Mouse (Mus musculus): ENCODE results near the gene Atf7.
"Not testable (repeated sequence)": the region's sequence is repeated elsewhere in the genome, so short reads cannot be mapped to it uniquely, and the experiment has no call there.

Atf7 gene

GRCm38 (mm10) chr15:102620765-102621164, 4.5 kb downstream of the Atf7 start:
- DNase-seq (ENCODE audit: low read depth, low spot score): peak; percentile 50

GRCm38 (mm10) chr15:102619486-102619885, 5.8 kb downstream of the Atf7 start:
- DNase-seq (ENCODE audit: low read depth, low spot score): no peak

GRCm38 (mm10) chr15:102617654-102618053, 7.6 kb downstream of the Atf7 start:
- no peak for DNase-seq (ENCODE audit: low read depth, low spot score)

- no peak for DNase-seq (ENCODE audit: low read depth, low spot score)
Measured at GRCm38 (mm10) chr15:102616174-102616573, 9.1 kb downstream of the Atf7 start.

GRCm38 (mm10) chr15:102614224-102614623, 11.0 kb downstream of the Atf7 start:
- DNase-seq (ENCODE audit: low read depth, low spot score): no peak

GRCm38 (mm10) chr15:102612966-102613365, 12.3 kb downstream of the Atf7 start:
- DNase-seq (ENCODE audit: low read depth, low spot score): no peak

GRCm38 (mm10) chr15:102608586-102608985, 16.7 kb downstream of the Atf7 start:
- DNase-seq (ENCODE audit: low read depth, low spot score): not testable (repeated sequence)

GRCm38 (mm10) chr15:102593996-102594656, 31.1 kb downstream of the Atf7 start:
- DNase-seq (ENCODE audit: low read depth, low spot score): peak; percentile 22

- DNase-seq (ENCODE audit: low read depth, low spot score): peak; percentile 26
Measured at GRCm38 (mm10) chr15:102592674-102593073, 32.6 kb downstream of the Atf7 start.

- peak; percentile 33 for DNase-seq (ENCODE audit: low read depth, low spot score)
Measured at GRCm38 (mm10) chr15:102590567-102590966, 34.7 kb downstream of the Atf7 start.

GRCm38 (mm10) chr15:102589826-102590225, 35.4 kb downstream of the Atf7 start:
- DNase-seq (ENCODE audit: low read depth, low spot score): no peak

GRCm38 (mm10) chr15:102585501-102585900, 39.8 kb downstream of the Atf7 start:
- no peak for DNase-seq (ENCODE audit: low read depth, low spot score)

GRCm38 (mm10) chr15:102583708-102584383, 41.4 kb downstream of the Atf7 start:
- DNase-seq (ENCODE audit: low read depth, low spot score): peak; percentile 87

- no peak for DNase-seq (ENCODE audit: low read depth, low spot score)
Measured at GRCm38 (mm10) chr15:102581205-102581604, 44.1 kb downstream of the Atf7 start.

- no peak for DNase-seq (ENCODE audit: low read depth, low spot score)
Measured at GRCm38 (mm10) chr15:102578351-102578750, 46.9 kb downstream of the Atf7 start.

- peak; percentile 73 for DNase-seq (ENCODE audit: low read depth, low spot score)
Measured at GRCm38 (mm10) chr15:102576972-102577371, 48.3 kb downstream of the Atf7 start.

- DNase-seq (ENCODE audit: low read depth, low spot score): peak; percentile 53
Measured at GRCm38 (mm10) chr15:102572081-102572480, 53.2 kb downstream of the Atf7 start.

- DNase-seq (ENCODE audit: low read depth, low spot score): no peak
Measured at GRCm38 (mm10) chr15:102567849-102568248, 57.4 kb downstream of the Atf7 start.

GRCm38 (mm10) chr15:102563681-102564080, 61.6 kb downstream of the Atf7 start:
- DNase-seq (ENCODE audit: low read depth, low spot score): peak; percentile 70

GRCm38 (mm10) chr15:102563061-102563460, 62.2 kb downstream of the Atf7 start:
- DNase-seq (ENCODE audit: low read depth, low spot score): no peak

GRCm38 (mm10) chr15:102562491-102562890, 62.8 kb downstream of the Atf7 start:
- no peak for DNase-seq (ENCODE audit: low read depth, low spot score)

- peak; percentile 59 for DNase-seq (ENCODE audit: low read depth, low spot score)
Measured at GRCm38 (mm10) chr15:102557580-102557979, 67.7 kb downstream of the Atf7 start.

- no peak for DNase-seq (ENCODE audit: low read depth, low spot score)
Measured at GRCm38 (mm10) chr15:102555581-102555980, 69.7 kb downstream of the Atf7 start.

Data from brain, adult 2 months (tissue).